Mouse (Mus musculus) sigmoid colon, adult 10 weeks (tissue): Measurements from ENCODE around the gene Gm11077. TPM values are rescaled to one million over a fixed set of nuclear protein-coding genes. Genes with fewer than 3 reads are reported as not detected.

Source experiments
- polyA plus RNA-seq: library from polyadenylated mRNA; stranded (reverse); fragments of 350-450 nt; fragmentation: Illumina TruSeq; extraction: RNeasy Lipid Tissue Mini Kit (QIAGEN cat#74804); gene quantifications from one replicate; pipeline ENCODE4 v1.2.3, GENCODE M21; 2014; ENCODE audit warnings: low read depth, low replicate concordance

Gene Gm11077
- polyA plus RNA-seq, result not detected

DNA sequence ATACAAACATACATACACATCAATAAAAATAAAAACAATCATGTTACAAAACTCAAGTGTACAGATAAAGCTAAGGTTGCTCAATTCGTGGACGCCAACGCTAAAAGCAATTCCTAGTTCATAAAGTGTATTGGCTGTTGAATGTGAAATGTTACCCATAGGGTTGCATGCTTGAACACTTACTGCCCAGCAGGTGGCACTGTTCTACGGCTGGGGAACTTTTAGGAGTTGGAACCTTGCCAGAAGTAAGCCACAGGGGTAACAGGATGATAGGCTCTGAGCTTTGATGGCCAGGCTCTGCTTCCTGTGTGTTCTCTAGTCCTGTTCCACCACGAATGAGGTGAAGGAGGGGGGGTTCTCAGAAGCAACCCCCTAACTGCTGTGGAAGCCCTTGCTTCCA lies at the start of gene Gm11077:
Gene Gm11077 (plus strand): TSS at position 13 of the 400 bp plus-strand sequence.

Other genes starting within 250 kb of the Gm11077 start
- 134 TPM for gene Aebp2, start 106.6 kb upstream of the Gm11077 start, polyA plus RNA-seq